Mouse (Mus musculus) limb, embryonic 15.5 days (tissue): ENCODE measurements around the gene Caskin2. TPM values are rescaled to one million over a fixed set of nuclear protein-coding genes. Genes with fewer than 3 reads are reported as not detected.
A peak's percentile ranks its signal among the peaks of the same experiment; 100 is the strongest.

Experiments
- ATAC-seq: fragments of 200-750 bp; cut with Nextera tagmentation; 2 replicates; pipeline ENCODE4 v1.8.0; 2017; ENCODE audit warnings: low read depth, moderate TSS enrichment; ENCODE audit not compliant: insufficient number of reproducible peaks, low FRiP score, low TSS enrichment
- H3K27ac ChIP-seq: fragments of 300-500 bp; sonication (generic); 2 replicates; pipeline ENCODE4 v1.5.1; 2015; ENCODE audit warnings: moderate library complexity, mild to moderate bottlenecking, inconsistent platforms
- H3K27me3 ChIP-seq: fragments of 300-500 bp; sonication (generic); 2 replicates; pipeline ENCODE4 v1.6.1; 2015; ENCODE audit warnings: inconsistent platforms
- H3K36me3 ChIP-seq: fragments of 300-500 bp; sonication (generic); 2 replicates; pipeline ENCODE4 v1.6.1; 2015; ENCODE audit warnings: inconsistent platforms
- H3K4me1 ChIP-seq: fragments of 300-500 bp; sonication (generic); 2 replicates; pipeline ENCODE4 v1.6.1; 2015; ENCODE audit warnings: inconsistent platforms
- H3K4me2 ChIP-seq: fragments of 300-500 bp; sonication (generic); 2 replicates; pipeline ENCODE4 v1.6.1; 2015; ENCODE audit warnings: mild to moderate bottlenecking, inconsistent platforms
- H3K4me3 ChIP-seq: fragments of 300-500 bp; sonication (generic); 2 replicates; pipeline ENCODE4 v1.5.1; 2015; ENCODE audit warnings: mild to moderate bottlenecking, inconsistent platforms
- H3K9ac ChIP-seq: fragments of 300-500 bp; sonication (generic); 2 replicates; pipeline ENCODE4 v1.6.1; 2015; ENCODE audit warnings: inconsistent platforms
- H3K9me3 ChIP-seq: fragments of 300-500 bp; sonication (generic); 2 replicates; pipeline ENCODE4 v1.6.1; 2016; ENCODE audit warnings: inconsistent platforms
- WGBS: fragments of 180-500 bp; shearing (Covaris S2); methylation state at CpG from one replicate; pipeline ENCODE4 v1.1.7; 2015; 5-methylcytosine and 5-hydroxymethylcytosine counted together
- polyA plus RNA-seq: library from polyadenylated mRNA; unstranded; fragments of >200 nt; fragmentation: Nextera tagmentation; extraction: Ambion mirVana; gene quantifications from 2 replicates; pipeline ENCODE4 v1.2.1, GENCODE M21; 2015

Gene Caskin2
- polyA plus RNA-seq, 1 experiment from 2014 or later, result 16.5 TPM

DNA sequence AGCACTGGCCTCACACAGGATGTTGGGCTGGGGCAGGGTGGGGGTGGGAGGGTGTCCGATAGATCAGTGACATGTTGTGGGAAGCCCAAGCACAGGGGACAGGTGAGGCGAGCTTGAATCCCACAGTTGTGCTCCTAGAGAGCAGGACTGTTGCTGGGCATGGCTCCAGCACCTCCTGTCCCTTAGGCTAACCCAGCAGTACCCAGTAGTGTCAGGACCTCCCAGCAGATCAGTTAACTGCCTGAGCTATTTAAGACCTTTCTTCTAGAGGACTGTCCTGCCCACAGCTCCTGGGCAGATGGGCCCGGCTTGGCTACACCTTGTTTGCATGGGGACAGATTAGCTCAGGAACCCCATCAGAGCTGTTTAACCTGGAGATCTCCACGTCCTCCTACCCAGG, 15.6 kb upstream of the Caskin2 start:
- Histone ChIP-seq H3K27ac (no peak overlapping the region), H3K4me1 (peaks cover 36% of the 10 kb centered on the region)
- 54% methylated on average over 4 of the region's 4 CpGs for WGBS

DNA sequence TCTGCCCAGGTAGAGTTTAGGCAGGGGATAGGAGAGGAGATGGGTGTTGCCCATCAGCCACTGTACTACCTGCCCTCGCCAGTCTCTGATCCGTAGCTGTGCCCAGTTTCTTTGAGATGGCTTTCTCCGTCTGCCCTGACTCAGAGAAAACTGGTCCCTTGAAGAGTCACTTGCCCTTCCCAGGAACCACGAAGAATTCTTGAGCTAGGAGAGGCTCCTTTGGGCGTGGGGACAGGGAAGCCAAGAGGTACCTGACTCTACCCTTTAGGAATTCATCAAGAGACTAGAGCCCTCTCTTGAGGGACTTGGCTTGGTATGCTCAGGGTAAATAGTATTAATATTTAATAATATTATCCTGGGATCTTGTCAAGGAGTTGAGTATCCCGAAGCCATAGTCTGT, 14.2 kb upstream of the Caskin2 start:
- Histone ChIP-seq H3K4me1 (peaks cover 33% of the 10 kb centered on the region), H3K9ac (no peak overlapping the region), H3K9me3 (no peaks in the 10 kb centered on the region), H3K4me3 (no peak overlapping the region), H3K27ac (no peak overlapping the region), H3K27me3 (peaks cover 30% of the 10 kb centered on the region), H3K36me3 (no peaks in the 10 kb centered on the region), H3K4me2 (no peak overlapping the region)
- WGBS, result 84% methylated on average over 6 of the region's 6 CpGs
- ATAC-seq, result no peak

More for the DNA sequence above, 15.6 kb upstream of the Caskin2 start:
- peaks cover 30% of the 10 kb centered on the region for H3K27me3 ChIP-seq
- H3K9me3 ChIP-seq, result no peaks in the 10 kb centered on the region
- no peaks in the 10 kb centered on the region for H3K36me3 ChIP-seq
- no peak for ATAC-seq
- no peak overlapping the region for H3K9ac ChIP-seq
- H3K4me2 ChIP-seq, result no peak overlapping the region
- no peak overlapping the region for H3K4me3 ChIP-seq

DNA sequence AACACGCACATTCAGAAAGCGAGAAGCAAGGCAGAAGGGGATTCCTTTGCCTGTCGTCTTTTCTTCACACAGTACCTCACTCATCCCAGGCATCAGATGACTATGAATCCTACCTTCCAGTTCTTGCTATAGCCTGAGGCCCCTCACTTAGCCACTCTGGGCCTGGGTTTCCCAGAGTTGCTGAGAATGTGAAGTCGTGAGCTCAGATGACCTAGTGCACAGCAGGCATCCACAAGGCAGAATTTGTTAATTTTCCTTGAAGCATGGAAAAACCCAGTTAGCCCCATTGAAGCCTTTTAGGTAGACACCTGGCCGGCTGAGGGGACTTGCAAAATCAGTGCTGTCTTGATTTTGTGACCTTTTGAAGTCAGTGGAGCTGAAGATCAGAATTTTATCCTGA, 13.0 kb upstream of the Caskin2 start:
- Histone ChIP-seq H3K36me3 (peaks cover 10% of the 10 kb centered on the region), H3K4me1 (peaks cover 26% of the 10 kb centered on the region), H3K9me3 (no peaks in the 10 kb centered on the region), H3K27me3 (peaks cover 27% of the 10 kb centered on the region), H3K9ac (no peak overlapping the region), H3K27ac (no peak overlapping the region), H3K4me3 (no peak overlapping the region), H3K4me2 (no peak overlapping the region)
- ATAC-seq, result no peak
- 50% methylated on average over 5 of the region's 5 CpGs for WGBS

- Histone ChIP-seq H3K4me2 (peak overlapping the region; percentile 90), H3K9ac (no peak overlapping the region), H3K27me3 (peaks cover 15% of the 10 kb centered on the region), H3K4me1 (peaks cover 15% of the 10 kb centered on the region), H3K9me3 (no peaks in the 10 kb centered on the region), H3K36me3 (peaks cover 27% of the 10 kb centered on the region), H3K27ac (no peak overlapping the region), H3K4me3 (peak overlapping the region; percentile 57)
- WGBS, result 19% methylated on average over 11 of the region's 11 CpGs
- ATAC-seq, result no peak
Measured at GRCm38 (mm10) chr11:115824813-115825212, 11.4 kb upstream of the Caskin2 start.

DNA sequence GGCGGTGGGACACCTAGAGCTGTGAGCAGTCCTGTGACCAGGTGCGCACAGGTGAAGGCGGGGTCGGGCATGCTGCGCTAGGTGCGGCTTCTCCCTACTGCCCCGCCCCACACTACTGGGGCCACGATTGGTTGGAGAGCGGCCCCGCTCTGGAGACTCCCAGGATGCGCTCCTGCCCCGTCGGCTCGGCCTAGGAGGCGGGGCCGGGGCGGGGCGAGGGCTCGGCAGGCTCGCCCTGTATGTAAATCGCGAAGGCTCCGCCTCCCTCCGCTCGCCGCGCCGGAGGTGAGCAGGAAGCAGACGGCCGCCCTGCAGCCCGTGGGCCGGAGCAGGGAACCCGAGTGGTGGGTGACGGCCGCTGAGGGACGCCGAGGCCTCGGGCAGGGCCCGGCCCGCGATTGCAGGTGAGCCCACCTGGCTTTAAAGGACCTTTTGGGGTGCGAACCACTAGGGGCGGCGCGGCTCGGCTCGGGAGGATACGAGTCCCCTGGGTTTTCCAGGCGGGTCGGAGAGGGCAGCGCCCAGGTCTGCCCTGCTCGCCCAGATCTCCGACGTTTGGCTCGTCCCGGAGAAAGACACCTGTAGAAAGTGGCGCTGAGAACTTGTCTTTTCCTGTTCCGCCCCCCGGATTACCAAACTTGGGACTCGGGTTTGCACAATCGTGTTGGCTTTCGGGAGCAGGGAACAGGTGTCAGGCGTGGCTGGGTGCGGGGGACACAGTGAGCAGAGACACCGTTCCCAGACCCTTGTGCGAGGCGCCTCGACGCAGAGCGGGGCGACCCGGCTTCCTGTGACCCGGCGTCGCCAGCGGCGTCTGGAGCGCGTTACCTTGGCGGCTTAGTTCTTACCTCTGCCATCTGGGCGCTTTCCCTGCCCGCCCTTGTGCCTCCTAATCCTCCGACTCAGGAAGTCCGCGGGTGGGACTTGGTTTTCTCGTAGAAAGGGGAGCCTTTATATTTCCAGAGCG, 10.6 kb upstream of the Caskin2 start, which contains the start of gene Llgl2:
TSS of gene Llgl2 (plus strand) at position 276 of the 967 bp plus-strand sequence.
- peak within 1 kb of the TSS; percentile 57 for H3K4me3 ChIP-seq
- peaks cover 30% of the 10 kb centered on the region for H3K36me3 ChIP-seq
- peaks cover 14% of the 10 kb centered on the region for H3K27me3 ChIP-seq
- peak; percentile 84 for ATAC-seq
- no peaks in the 10 kb centered on the region for H3K9me3 ChIP-seq
- H3K27ac ChIP-seq, result peak within 1 kb of the TSS; percentile 22; the same call in 1 of the 2 replicates
- under 1% methylated on average over 87 of the region's 87 CpGs for WGBS
- peak within 1 kb of the TSS; percentile 21 for H3K9ac ChIP-seq
- peaks cover 15% of the 10 kb centered on the region for H3K4me1 ChIP-seq
- peak within 1 kb of the TSS; percentile 90 for H3K4me2 ChIP-seq

DNA sequence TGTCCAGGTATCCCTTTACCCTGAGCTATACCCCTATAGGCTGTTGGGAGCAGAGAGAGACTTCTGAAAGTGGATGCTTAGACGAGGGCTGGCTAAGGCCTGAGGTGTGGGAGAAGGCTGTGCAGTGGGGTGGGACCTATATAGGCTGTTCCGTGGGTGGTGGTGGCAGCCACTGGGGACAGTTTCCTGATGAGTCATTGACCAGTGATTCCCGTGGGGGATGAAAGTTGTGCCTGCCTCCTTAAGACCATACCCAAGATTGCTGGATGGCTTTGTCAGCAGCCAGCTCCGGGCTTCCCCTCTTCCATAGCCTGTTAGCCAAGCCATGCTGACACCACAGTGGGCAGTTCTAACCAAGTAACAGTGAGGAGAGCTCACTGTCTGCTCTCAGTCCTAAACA, 7.6 kb upstream of the Caskin2 start:
- Histone ChIP-seq H3K4me3 (no peak overlapping the region), H3K36me3 (peaks cover 45% of the 10 kb centered on the region), H3K9me3 (no peaks in the 10 kb centered on the region), H3K4me1 (peaks cover 15% of the 10 kb centered on the region), H3K9ac (no peak overlapping the region), H3K27ac (no peak overlapping the region), H3K4me2 (no peak overlapping the region), H3K27me3 (peaks cover 14% of the 10 kb centered on the region)
- WGBS, result 75% methylated on average over 4 of the region's 4 CpGs
- no peak for ATAC-seq

DNA sequence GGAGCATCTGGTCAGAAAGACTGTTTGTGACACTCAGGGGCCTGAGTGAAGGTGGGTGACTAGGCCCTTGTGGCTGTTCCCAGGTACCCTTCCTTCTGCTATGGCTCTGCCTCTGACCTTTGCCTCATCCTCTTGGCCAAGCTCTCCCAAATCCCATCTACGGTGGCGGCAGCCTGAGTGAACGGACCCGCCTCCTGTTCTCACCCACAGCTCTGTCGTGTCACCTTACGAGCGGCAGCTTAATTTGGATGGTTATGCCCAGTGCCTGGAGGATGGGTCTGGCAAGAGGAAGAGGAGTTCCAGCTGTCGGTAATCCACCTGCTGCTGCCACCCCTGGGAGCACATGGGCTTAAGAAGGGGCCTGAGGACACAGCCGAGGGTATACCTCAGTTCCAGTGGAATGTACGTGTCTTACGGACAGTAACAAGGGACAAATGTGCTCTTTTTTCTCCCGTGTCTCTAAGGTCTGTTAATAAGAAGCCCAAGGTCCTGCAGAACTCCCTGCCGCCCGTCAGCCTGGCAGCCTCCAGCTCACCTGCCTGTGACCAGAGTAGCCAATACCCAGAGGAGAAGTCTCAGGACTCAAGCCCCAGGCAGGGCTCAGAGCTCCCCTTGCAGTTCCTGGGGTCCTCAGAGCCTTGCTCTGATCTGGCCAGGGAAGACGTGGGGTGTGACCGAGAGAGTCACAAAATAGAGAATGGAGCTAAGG, 6.6 kb upstream of the Caskin2 start:
- ATAC-seq, result no peak
- peaks cover 22% of the 10 kb centered on the region for H3K4me1 ChIP-seq
- H3K9me3 ChIP-seq, result no peaks in the 10 kb centered on the region
- 85% methylated on average over 16 of the region's 16 CpGs for WGBS
- no peak overlapping the region for H3K4me3 ChIP-seq
- H3K4me2 ChIP-seq, result no peak overlapping the region
- peaks cover 45% of the 10 kb centered on the region for H3K36me3 ChIP-seq
- no peak overlapping the region for H3K27ac ChIP-seq
- peaks cover 9% of the 10 kb centered on the region for H3K27me3 ChIP-seq
- H3K9ac ChIP-seq, result no peak overlapping the region

DNA sequence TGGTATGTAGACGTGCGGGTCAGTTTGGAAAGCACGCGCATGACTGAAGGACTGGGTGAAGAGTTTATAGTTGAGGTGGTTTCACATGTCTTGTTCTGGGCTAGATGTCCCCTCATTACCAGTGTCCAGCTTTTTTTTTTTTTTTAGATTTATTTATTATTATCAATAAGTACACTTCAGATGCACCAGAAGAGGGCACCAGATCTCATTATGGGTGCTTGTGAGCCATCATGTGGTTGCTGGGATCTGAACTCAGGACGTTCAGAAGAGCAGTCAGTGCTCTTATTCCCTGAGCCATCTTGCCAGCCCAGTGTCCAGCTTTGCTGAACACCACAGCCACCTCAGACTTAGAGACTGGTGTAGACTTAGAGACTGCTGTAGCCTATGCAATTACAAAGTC, 3.9 kb upstream of the Caskin2 start:
- no peak for ATAC-seq
- no peak overlapping the region for H3K4me3 ChIP-seq
- H3K36me3 ChIP-seq, result peaks cover 43% of the 10 kb centered on the region
- WGBS, result 83% methylated on average over 5 of the region's 5 CpGs
- no peak overlapping the region for H3K27ac ChIP-seq
- H3K27me3 ChIP-seq, result no peaks in the 10 kb centered on the region
- no peak overlapping the region for H3K9ac ChIP-seq
- H3K9me3 ChIP-seq, result no peaks in the 10 kb centered on the region
- H3K4me2 ChIP-seq, result no peak overlapping the region
- H3K4me1 ChIP-seq, result peaks cover 24% of the 10 kb centered on the region

- Histone ChIP-seq H3K9ac (peak within 1 kb of the TSS; percentile 79), H3K4me2 (peak within 1 kb of the TSS; percentile 91), H3K4me3 (peak within 1 kb of the TSS; percentile 96), H3K4me1 (peaks cover 49% of the 10 kb centered on the region), H3K36me3 (peaks cover 33% of the 10 kb centered on the region), H3K27me3 (no peaks in the 10 kb centered on the region), H3K27ac (peak within 1 kb of the TSS; percentile 88), H3K9me3 (no peaks in the 10 kb centered on the region)
- peak; percentile 33 for ATAC-seq
- under 1% methylated on average over 84 of the region's 84 CpGs for WGBS
Measured at GRCm38 (mm10) chr11:115814605-115815450, 1.4 kb upstream of the Caskin2 start, which contains the start of gene Tsen54. TSS of gene Tsen54 (plus strand) at chr11:115814724.

GRCm38 (mm10) chr11:115812533-115813420, 662 bp downstream of the Caskin2 start:
- Histone ChIP-seq H3K4me2 (peak overlapping the region; percentile 91), H3K9me3 (no peaks in the 10 kb centered on the region), H3K36me3 (peaks cover 25% of the 10 kb centered on the region), H3K4me3 (peak overlapping the region; percentile 96), H3K9ac (peak overlapping the region; percentile 79), H3K27ac (peak overlapping the region; percentile 88), H3K27me3 (no peaks in the 10 kb centered on the region), H3K4me1 (peaks cover 70% of the 10 kb centered on the region)
- WGBS, result 3% methylated on average over 28 of the region's 28 CpGs
- no peak for ATAC-seq
